Mouse (Mus musculus): ENCODE measurements around the gene Stk11ip.

- TF ChIP-seq TAL1 (IDR thresholded peaks at IDR 0.05; ENCODE audit: low read length): no peak
- no peak for TF ChIP-seq GATA1 (IDR thresholded peaks at IDR 0.05; ENCODE audit: low read length)
Measured at GRCm38 (mm10) chr1:75510154-75510553, 11.2 kb upstream of the Stk11ip start.

Measured in erythroblast, embryonic 14.5 days (primary cell).